Mouse (Mus musculus): ENCODE measurements around the gene Tnnt3.

DNA sequence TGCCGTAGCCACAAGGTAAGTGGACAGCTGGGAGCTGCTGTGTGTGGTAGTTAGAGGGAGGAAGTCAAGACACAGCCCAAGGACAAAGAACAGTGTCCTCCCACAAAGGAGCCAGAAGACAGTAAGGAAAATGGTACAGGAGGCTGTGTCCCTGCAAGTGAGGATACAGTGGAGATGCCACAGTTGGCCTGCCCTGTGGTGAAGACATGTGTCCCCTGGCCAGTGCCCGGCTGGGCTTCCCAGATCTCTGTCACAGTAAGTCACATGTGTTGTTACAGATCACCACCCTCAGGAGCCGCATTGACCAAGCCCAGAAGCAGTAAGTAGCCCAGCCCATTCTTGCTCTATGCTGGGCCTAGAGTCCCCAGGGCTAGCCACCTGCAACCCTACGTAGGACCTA is 15.4 kb downstream of the Tnnt3 start:
- TF ChIP-seq CTCF (conservative IDR thresholded peaks at IDR 0.05; ENCODE audit: insufficient read depth, insufficient read length, low read depth, low read length) (no peak), POLR2A (IDR thresholded peaks at IDR 0.05; ENCODE audit: low read depth, low read length) (no peak)

Measured in kidney, adult 2 months (tissue).